Mouse (Mus musculus): ENCODE results near the gene Tcf3.

The Tcf3 gene

DNA sequence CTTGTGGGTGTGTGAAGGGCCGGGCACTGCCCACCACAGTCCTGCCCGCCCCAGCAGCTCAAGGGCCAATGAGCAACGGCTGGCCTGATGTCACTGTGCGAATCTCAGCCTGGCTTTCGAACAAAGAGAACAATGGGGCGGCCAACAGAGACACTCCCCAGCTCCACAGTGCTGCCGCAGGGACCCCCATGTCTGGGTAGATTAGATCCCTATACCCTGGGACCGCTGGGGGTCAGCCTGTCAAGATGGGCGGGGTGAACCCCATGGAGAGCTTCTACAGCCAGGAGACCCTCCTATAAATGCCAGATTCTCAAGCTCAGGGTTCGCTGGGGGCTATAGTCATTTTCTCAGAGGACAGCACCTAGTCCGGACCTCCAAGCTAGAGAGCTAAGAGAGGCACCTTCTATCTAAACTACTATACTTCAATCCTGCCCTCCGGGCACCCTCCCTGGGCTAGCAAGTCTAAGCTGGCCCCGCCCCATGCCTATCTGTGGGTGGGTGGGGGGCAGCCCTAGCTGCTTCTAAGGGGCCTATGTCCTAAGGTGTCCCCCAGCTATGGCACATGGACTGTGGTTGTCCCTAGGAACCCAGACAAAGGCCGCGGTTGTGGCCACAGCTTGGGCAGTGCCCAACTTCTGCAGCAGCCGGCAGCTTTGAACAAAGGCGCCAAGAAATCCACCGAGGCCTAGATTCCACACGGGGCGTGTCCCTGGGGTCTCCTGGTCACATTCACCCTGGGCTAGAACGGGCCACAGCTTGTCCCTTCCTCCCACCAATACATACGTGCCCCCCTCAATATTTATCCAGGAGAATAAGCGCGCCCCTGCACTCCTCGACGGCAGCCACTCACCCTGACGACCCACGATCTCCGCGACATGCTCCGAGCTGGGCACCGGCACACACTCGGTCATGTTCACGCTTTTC is 47.4 kb downstream of the Tcf3 start:
- DNase-seq (ENCODE audit: low read depth, low spot score), result no peak

DNA sequence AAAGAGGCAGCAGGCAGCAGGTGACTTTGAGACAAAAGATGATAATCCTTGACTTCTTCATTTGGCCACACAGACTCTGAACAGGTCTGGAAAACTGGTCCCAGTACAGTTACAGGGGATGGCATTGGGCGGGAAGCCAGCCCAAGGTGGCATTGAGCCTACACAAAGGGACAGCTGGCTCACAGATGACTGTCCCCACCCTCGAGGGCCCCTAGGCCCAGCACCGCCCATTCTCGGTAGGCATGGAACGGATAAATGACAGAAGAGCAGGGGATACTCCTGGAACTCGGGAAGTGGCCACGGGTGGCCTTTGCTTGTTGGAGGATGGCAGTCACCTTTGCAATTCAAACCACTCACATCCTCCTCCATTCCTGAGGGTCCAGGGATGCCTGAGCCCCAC is 48.1 kb downstream of the Tcf3 start:
- no peak for DNase-seq (ENCODE audit: low read depth, low spot score)

DNA sequence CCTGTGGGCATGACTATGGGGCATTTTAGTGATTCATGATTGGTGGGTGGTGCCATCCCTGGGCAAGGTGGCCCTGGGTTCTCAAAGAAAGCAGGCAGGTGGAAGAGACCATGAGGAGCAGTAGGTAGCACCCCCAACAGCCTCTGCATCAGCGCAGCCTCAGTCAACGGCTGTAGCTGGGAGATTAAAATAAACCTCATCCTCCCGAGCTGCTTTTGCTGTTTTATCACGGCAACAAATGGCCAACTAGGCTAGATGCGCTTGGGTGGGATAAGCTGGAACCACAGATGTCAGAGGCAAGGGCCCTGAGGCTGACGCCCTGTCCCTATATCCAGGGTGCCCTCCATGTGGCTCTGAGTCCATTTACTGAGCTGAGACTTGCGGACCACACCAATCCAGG is 48.7 kb downstream of the Tcf3 start:
- DNase-seq (ENCODE audit: low read depth, low spot score), result no peak

DNA sequence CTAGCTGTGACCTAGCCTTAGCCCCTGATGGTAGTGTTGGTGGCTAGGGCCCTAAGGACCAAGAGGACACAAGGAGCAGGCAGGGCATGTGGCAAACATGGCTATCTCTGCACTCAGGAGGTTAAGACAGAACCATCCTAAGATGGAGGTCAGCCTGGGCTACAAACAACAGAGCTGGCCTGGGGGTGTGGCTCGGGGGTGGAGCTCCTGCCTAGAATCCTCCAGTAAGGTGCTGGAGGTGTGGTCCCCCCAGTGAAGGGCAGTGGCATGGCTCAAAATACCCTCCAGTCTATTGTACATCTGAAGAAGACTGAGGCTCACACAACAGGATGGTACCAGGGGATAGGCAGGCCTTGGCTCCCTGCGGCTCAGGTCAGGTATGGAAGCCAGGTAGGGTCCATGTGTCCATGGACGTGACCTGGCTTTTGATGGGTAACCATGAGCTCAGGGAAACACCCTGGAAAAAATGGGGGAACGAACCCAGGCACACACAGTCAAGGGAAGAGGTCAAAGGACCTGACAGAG is 49.3 kb downstream of the Tcf3 start:
- DNase-seq (ENCODE audit: low read depth, low spot score), result no peak

DNA sequence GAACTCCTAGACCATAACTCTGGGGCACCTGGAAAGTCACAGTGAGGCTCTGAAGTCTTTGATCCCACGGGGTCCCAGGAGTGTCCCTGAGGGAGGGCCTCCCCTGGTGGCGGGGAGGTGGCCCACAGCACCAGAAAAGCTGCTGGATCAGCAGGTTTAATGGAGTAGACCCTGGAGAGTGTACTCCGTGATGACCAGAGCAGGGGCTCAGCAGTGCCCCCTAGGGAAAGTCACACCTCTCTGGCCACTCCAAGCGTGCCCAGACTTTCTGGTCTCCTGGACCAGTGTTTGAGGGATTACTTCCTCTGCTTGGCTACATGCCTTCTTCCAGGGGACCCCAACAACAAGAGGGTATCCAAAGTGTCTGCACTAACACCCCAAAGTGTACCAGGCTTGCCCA is 50.0 kb downstream of the Tcf3 start:
- DNase-seq (ENCODE audit: low read depth, low spot score), result no peak

DNA sequence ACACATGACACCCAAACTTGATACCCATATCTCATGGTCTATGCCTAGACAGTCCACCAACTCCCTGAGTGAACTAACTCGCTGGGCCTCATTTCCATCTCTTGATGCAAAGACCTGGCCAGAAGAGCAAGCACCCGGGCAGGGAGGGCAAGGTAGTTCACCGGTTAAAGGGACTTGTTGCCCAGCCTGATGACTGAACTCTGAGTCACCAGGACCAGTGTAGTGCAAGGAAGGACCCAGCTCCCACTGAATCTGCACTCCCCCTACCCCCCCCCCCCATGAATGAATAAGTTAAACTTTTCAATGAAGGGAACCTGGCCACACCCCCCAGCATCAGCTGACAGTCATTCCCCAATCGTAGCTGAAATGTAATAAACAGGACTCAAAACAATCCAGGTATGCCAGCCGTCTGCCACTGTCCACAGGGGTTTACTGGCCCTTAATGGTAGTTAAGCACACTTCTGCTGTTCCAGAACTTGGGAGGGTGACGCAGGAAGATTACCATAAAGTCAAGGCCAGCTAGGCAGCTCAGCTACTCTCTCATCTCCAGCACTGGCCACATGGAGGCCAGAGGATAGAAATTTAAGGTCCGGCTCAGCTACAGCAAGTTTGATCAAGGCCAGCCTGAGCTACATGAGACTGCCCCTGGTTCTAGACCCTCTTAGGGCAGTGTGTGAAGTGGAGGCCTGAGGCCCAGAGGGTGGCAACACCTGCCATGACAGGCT is 50.6 kb downstream of the Tcf3 start:
- DNase-seq (ENCODE audit: low read depth, low spot score), result no peak

DNA sequence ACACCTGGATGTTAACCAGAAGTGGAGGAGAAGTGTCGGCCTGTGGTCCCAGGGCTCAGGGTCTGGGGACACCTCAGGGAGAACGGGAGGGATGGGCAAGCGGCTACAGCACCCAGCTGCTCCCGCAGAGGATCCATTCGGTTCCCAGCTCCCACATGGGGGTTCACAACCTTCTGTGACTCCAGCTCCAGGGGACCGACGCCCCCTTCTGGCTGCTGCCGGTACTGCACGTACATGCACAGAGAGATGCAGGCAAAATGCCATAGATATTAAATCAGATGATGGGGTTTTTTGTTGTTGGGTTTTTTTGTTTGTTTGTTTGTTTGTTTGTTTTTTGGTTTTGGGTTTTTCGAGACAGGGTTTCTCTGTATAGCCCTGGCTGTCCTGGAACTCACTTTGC is 55.7 kb downstream of the Tcf3 start:
- DNase-seq (ENCODE audit: low read depth, low spot score), result no peak

DNA sequence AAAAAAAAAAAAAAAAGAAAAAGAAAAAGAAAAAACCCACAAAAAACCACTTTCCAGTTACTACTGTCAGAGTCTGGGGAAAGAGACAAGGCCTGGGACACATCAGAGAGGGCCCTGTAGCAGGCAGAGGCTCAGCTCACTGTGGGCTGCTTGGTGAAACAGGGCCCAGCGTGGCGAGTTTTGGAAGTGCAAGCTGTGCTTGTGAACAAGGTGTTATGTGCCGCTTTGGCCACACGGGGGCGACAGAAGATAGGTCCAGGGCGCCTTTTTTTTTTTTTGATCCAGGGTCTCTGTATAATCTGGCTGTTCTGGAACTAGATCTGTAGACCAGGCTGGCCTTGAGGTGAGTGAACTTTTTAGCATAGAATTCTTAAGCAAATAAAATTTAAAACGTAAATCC is 57.3 kb downstream of the Tcf3 start:
- peak; percentile 95 for DNase-seq (ENCODE audit: low read depth, low spot score)

DNA sequence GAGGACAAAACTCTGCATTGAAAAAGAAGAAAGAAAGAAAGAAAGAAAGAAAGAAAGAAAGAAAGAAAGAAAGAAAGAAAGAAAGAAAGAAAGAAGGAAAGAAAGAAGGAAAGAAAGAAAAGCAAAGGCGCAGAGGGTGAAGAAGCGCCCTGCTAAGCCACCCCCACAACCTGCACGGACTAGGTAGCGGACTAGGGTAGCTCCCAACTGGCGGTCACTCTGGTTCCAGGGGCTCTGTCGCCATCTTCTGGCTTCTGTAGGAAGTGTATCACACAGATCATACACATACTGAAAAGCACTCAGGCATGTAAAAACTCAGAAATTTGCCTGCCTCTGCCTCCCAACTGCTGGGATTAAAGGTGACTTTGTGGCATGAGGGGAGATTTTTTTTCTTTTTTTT is 59.4 kb downstream of the Tcf3 start:
- peak; percentile 83 for DNase-seq (ENCODE audit: low read depth, low spot score)

DNA sequence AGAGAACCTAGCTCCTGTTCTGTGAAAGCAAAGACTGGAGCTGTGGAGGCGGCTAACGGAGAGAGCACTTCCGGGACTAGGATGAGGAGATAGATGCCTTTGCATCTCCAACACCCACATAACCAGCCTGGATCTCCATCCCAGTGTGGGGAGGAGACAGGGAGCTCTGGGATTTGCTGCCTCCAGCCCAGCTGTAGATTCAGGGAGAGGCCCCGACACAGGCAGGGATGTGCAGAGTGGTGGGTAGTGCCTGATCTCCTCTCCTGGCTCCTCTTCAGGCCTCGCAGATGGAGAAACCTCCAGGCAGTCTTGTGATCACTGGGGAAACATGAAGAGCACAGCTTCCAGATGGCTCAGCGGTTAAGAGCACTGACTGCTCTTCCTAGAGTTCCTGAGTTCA is 60.7 kb downstream of the Tcf3 start:
- DNase-seq (ENCODE audit: low read depth, low spot score), result no peak

DNA sequence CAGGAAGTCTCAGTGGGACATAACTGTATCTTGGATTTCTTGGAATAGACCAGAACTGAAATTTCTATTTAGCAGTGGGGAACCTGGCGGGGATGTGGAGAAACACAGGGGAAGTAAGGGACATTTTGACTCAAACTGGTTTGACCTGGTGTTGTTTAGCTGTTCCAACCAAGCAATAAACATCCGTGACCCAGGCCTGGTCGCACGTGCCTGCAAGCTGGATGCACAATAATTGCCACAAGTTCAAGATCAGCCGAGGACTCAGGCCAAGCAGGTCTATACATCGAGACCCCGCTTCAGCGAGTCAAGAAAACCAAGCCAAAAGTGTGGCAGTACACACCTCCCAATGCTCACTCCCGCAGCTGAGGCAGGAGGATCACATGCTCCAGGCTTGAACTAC is 61.5 kb downstream of the Tcf3 start:
- no peak for DNase-seq (ENCODE audit: low read depth, low spot score)

DNA sequence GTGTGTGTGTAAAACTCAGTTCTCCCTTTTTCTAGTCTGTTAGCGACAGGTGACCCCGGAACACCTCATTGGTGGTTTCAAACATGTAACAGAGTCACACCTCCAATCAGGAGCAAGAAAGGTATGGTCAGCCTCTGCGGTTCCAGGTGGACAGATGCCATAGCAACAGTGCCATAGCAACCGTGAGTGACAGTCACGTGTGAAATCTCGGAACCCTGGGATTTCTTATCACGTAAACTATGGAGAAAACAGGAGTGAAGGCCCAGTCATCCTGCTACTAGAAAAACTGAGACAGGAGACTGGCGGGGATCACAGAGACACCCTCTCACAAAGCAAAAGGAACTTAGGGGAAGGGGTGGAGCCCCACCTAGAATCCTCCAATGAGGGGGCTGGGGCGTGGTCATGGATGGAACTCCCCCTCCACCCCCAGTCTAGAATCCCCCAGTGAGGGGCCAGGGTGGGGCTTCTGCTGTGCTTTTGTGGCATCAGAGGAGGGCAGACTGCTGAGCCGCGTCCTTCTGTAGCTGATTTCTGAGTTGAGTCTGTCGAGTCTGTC is 62.0 kb downstream of the Tcf3 start:
- peak; percentile 83 for DNase-seq (ENCODE audit: low read depth, low spot score)

DNA sequence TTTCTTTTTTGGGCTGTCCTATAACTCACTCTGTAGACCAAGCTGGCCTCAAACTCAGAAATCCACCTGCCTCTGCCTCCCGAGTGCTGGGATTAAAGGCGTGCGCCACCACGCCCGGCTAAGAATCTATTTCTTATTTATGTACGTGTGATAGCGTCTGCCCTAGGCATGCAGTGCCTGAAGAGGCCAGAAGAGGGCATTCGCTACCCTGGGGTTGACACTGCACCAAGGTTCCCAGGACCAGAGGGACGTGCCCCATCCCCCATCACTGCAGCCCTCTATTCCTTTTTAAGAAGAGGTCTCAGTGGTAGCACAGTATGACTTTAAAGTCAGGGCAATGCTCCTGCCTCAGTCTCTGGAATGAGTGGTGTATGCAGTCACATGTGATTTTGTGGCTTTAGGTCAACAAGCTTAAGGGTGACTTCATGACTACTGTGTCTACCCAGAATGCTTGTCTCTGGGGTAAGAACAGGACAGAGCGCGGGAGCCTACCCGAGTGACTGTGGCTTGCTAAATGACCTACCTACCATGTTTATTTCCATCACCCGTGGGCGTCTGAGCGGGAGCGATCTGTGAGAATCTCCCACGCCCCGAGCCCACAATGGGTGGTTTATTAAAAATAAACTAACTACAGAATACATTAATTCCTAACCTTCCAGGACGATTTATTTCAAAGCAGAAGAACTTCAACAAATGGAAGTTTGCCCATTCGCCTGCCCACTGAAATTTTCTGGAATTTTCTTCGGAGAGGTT is 63.3 kb downstream of the Tcf3 start:
- peak; percentile 80 for DNase-seq (ENCODE audit: low read depth, low spot score)

DNA sequence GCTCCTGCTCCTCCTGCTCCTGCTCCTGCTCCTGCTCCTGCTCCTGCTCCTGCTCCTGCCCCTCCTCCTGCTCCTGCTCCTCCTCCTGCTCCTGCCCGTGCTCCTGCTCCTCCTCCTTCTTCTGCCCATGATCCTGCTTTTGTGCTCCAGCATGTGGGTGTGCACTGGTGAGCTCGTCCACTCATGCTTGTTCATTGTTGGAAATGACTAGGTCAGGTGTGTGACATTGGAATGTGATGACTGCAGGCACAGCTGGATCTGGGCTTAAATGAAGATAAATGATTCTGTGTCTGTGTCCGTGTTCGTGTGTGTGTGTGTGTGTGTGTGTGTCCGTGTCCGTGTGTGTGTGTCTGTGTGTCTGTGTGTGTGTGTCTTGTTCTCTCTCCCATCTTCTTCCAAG is 65.1 kb downstream of the Tcf3 start:
- DNase-seq (ENCODE audit: low read depth, low spot score), result no peak

DNA sequence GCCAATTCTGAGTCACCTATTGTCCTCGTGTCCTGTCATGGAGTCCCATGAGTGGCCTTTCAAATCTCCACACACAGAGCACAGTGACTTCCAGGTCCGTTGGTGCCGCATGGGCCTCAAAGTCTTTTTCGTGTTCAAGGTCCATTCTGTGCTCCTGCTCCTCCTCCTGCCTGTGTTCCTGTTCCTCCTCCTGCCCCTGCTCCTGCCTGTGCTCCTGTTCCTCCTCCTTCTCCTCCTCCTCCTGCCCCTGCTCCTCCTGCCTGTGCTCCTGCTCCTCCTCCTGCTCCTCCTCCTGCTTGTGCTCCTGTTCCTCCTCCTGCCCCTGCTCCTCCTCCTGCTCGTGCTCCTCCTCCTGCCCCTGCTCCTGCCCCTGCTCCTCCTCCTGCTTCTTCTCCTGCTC is 65.5 kb downstream of the Tcf3 start:
- no peak for DNase-seq (ENCODE audit: low read depth, low spot score)

DNA sequence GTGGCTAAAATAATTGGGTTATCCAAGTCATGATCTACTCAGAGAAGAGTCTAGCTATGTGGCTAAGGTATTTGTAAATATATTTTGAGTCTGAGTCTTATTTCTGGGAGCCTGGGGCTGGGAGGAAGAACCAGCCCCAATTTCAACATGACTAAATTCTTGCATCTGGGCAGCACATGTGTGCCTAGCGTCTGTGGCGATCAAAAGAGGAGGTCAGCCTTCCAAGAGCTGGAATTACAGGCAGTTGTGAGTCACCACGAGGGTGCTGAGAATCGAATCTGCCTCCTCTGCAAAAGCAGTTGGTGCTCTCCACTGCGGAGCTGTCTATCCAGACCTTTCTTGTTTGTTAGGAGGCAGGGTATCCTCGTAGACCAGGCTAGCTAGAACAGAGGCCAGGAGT is 67.7 kb downstream of the Tcf3 start:
- no peak for DNase-seq (ENCODE audit: low read depth, low spot score)

DNA sequence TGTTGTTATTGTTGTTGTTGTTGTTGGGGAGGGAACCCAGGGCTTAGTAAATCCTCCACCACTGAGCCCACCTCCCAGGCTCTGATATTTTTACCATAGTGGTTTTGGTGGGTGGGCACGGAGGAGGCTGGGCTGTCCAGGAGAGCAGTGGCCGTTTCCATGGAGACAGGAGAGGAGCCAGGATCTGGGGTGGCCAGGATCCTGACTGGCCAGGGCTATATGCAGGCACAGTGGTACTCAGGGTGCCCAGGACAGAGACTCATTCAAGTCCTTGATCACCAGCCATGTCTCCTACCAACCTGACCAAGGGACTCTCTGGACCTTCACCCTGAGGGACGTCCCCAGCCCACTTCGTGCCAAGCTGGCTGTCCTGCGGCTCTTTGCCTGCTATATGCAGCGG is 69.7 kb downstream of the Tcf3 start:
- no peak for DNase-seq (ENCODE audit: low read depth, low spot score)

Data from ES-CJ7 (cell line).